Mouse (Mus musculus) heart, embryonic 14.5 days (tissue): ENCODE measurements around the gene Olfr772. TPM values are rescaled to one million over a fixed set of nuclear protein-coding genes. Genes with fewer than 3 reads are reported as not detected.
"Not testable (repeated sequence)": the region's sequence is repeated elsewhere in the genome, so short reads cannot be mapped to it uniquely, and the experiment has no call there.

Experiments used
- ATAC-seq: fragments of 200-750 bp; cut with Nextera tagmentation; 2 replicates; pipeline ENCODE4 v1.8.0; 2017; ENCODE audit warnings: low read depth, moderate TSS enrichment; ENCODE audit not compliant: insufficient number of reproducible peaks, insufficient read depth, low FRiP score
- H3K27ac ChIP-seq, 2 experiments: fragments of 200-500 bp in 1 of 2; fragments of 300-500 bp in 1 of 2; sonication (generic) in 1 of 2; replicated peaks in 1 of 2; 2 replicates each; pipeline ENCODE4 v1.5.1; 2012 to 2014; ENCODE audit warnings: low read depth in 2 of 2, low read length in 2 of 2, control low read depth in 1 of 2, mild to moderate bottlenecking in 1 of 2, mixed read lengths in 1 of 2; ENCODE audit not compliant: control insufficient read depth in 1 of 2, insufficient read depth in 1 of 2
- H3K27me3 ChIP-seq: fragments of 300-500 bp; sonication (generic); 2 replicates; pipeline ENCODE4 v1.6.1; 2014; ENCODE audit warnings: mild to moderate bottlenecking, low read length, control low read depth; ENCODE audit not compliant: control insufficient read depth, insufficient read depth
- H3K36me3 ChIP-seq: fragments of 300-500 bp; sonication (generic); 2 replicates; pipeline ENCODE4 v1.6.1; 2014; ENCODE audit warnings: mild to moderate bottlenecking, control low read depth, low read length, mixed read lengths; ENCODE audit not compliant: control insufficient read depth, insufficient read depth
- H3K4me1 ChIP-seq, 2 experiments: fragments of 200-500 bp in 1 of 2; fragments of 300-500 bp in 1 of 2; sonication (generic) in 1 of 2; 2 replicates each; pipeline ENCODE4 v1.6.1; 2012 to 2014; ENCODE audit warnings: low read length in 2 of 2, control low read depth in 1 of 2, mixed read lengths in 1 of 2; ENCODE audit not compliant: control insufficient read depth in 2 of 2, insufficient read depth in 2 of 2
- H3K4me2 ChIP-seq: fragments of 300-500 bp; sonication (generic); 2 replicates; pipeline ENCODE4 v1.6.1; 2014; ENCODE audit warnings: mild to moderate bottlenecking, low read length
- H3K4me3 ChIP-seq, 2 experiments: fragments of 200-500 bp in 1 of 2; fragments of 300-500 bp in 1 of 2; sonication (generic) in 1 of 2; 2 replicates each; pipeline ENCODE4 v1.5.1; 2012 to 2014; ENCODE audit warnings: low read length in 2 of 2, mild to moderate bottlenecking in 2 of 2, control low read depth in 1 of 2, low read depth in 1 of 2, moderate library complexity in 1 of 2; ENCODE audit not compliant: control insufficient read depth in 1 of 2, insufficient read depth in 1 of 2
- H3K9ac ChIP-seq: fragments of 300-500 bp; sonication (generic); 2 replicates; pipeline ENCODE4 v1.6.1; 2014; ENCODE audit warnings: mild to moderate bottlenecking, low read length
- H3K9me3 ChIP-seq: fragments of 300-500 bp; sonication (generic); 2 replicates; pipeline ENCODE4 v1.6.1; 2016; ENCODE audit warnings: low read length, control low read depth; ENCODE audit not compliant: control insufficient read depth
- WGBS: fragments of 180-500 bp; shearing (Covaris S2); extraction: QIAGEN DNeasy Blood & Tissue Kit; methylation state at CpG from one replicate; pipeline ENCODE4 v1.1.7; 2014; 5-methylcytosine and 5-hydroxymethylcytosine counted together
- polyA plus RNA-seq: library from polyadenylated mRNA; unstranded; fragments of >200 nt; fragmentation: Nextera tagmentation; extraction: Ambion mirVana; gene quantifications from 2 replicates; pipeline ENCODE4 v1.2.1, GENCODE M21; 2014

Gene Olfr772
- polyA plus RNA-seq: not detected in 2 replicates

GRCm38 (mm10) chr10:129177821-129178220 lies at the start of gene Olfr772:
Gene Olfr772 (minus strand): TSS chr10:129177921.
- not testable (repeated sequence) for ATAC-seq, H3K4me3 ChIP-seq, H3K4me2 ChIP-seq, H3K27me3 ChIP-seq, H3K27ac ChIP-seq, H3K9ac ChIP-seq, H3K9me3 ChIP-seq, H3K4me1 ChIP-seq, H3K36me3 ChIP-seq
- WGBS: 67% methylated on average over 3 of the region's 4 CpGs

DNA sequence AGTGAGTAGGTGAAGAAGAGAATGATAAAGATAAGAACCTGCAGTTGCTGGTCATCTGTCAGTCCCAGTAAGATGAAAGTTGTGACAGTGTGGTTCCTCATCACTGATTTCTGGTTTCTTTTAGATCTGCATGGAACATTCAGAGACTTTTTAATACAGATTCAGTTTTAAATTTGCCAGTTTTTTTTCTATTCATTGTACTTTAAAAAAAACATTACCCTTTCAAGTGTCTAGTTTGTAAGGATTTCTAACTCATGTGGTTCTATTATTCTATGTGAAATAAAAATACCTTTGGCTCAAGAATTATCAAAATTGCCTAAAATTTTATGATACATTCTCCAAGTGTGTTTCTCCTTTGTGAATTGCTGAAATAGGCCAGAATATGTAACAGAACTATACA lies 9.6 kb upstream of the Olfr772 start, which contains the start of gene Olfr773:
Olfr773 (minus strand) TSS at position 101 of the 400 bp plus-strand sequence.
- H3K36me3 ChIP-seq, H3K27me3 ChIP-seq, H3K9me3 ChIP-seq, ATAC-seq, H3K4me1 ChIP-seq, H3K4me3 ChIP-seq, H3K9ac ChIP-seq, H3K4me2 ChIP-seq, H3K27ac ChIP-seq: not testable (repeated sequence)

DNA sequence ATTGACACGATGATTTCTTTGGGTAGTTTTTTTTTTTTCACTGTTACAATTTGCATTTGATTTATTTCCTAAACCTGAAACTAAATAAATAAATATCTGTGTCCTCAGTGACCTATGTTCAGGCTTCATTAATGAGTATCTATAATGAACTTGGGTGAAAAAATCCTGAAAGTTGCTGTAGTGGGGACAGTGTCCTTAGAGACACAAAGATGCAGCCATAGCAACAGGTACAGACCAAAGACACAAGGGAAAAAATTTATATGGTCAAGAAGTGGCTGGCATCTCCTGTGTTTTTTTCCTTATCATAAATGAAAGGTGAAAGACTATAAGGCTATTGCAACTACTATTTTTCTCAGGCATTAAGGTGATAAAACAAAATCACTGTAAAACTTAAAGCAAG lies 13.1 kb downstream of the Olfr772 start, which contains the start of gene Olfr771:
Olfr771 (minus strand) TSS at position 101 of the 400 bp plus-strand sequence.
- H3K4me3 ChIP-seq: no peak within 1 kb of the TSS
- H3K36me3 ChIP-seq: no peaks in the 10 kb centered on the region
- H3K27me3 ChIP-seq: no peaks in the 10 kb centered on the region
- H3K4me1 ChIP-seq: no peaks in the 10 kb centered on the region
- H3K9me3 ChIP-seq: no peaks in the 10 kb centered on the region
- 60% methylated on average over 1 of the region's 1 CpGs for WGBS
- H3K9ac ChIP-seq: no peak within 1 kb of the TSS
- no peak within 1 kb of the TSS for H3K27ac ChIP-seq
- no peak within 1 kb of the TSS for H3K4me2 ChIP-seq
- no peak for ATAC-seq

DNA sequence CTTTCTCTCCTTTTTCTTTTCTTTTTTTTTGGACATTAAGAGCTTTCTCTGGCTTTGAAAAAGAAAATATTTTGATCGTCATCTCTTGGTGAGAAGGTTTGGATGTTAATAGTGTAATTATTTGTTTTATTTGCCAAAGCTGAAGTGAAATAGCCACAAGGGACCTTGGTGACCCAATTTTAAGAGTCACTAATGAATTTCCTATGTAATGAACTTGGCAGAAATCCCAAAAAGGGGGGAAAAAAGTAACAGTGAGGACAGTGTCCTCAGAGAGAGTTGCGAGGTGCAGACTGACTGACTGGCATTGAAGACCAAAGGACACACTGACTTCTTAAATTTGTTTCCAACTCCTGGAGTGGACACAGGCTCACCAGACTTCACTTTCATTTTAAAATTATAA lies 38.8 kb downstream of the Olfr772 start, which contains the start of gene Olfr770:
Olfr770 (minus strand) TSS at position 101 of the 400 bp plus-strand sequence.
- no peak within 1 kb of the TSS for H3K4me2 ChIP-seq
- no peaks in the 10 kb centered on the region for H3K27me3 ChIP-seq
- ATAC-seq: no peak
- no peaks in the 10 kb centered on the region for H3K36me3 ChIP-seq
- H3K9ac ChIP-seq: no peak within 1 kb of the TSS
- H3K27ac ChIP-seq: no peak within 1 kb of the TSS
- 81% methylated on average over 2 of the region's 2 CpGs for WGBS
- H3K9me3 ChIP-seq: no peaks in the 10 kb centered on the region
- H3K4me3 ChIP-seq: no peak within 1 kb of the TSS
- no peaks in the 10 kb centered on the region for H3K4me1 ChIP-seq

Other genes starting within 250 kb of the Olfr772 start
- gene Itga7, start 244.1 kb downstream of the Olfr772 start, polyA plus RNA-seq: 3.7 and 3.9 TPM in 2 replicates
- gene Mettl7b, start 216.9 kb downstream of the Olfr772 start, polyA plus RNA-seq: 0.32 TPM in 1 of 2 replicates, not detected in the other
- gene Olfr9, start 188.5 kb downstream of the Olfr772 start, polyA plus RNA-seq: not detected in 2 replicates
- not detected in 2 replicates for gene Olfr763, start 167.1 kb downstream of the Olfr772 start, polyA plus RNA-seq
- not detected in 2 replicates for gene Olfr764-ps1, start 138.0 kb downstream of the Olfr772 start, polyA plus RNA-seq
- gene Olfr765, start 127.9 kb downstream of the Olfr772 start, polyA plus RNA-seq: not detected in 2 replicates
- not detected in 2 replicates for gene Olfr766-ps1, start 108.9 kb downstream of the Olfr772 start, polyA plus RNA-seq
- not detected in 2 replicates for gene Olfr767, start 95.0 kb downstream of the Olfr772 start, polyA plus RNA-seq
- not detected in 2 replicates for gene Olfr768, start 78.5 kb downstream of the Olfr772 start, polyA plus RNA-seq
- gene Olfr769, start 60.1 kb downstream of the Olfr772 start, polyA plus RNA-seq: not detected in 2 replicates
- not detected in 2 replicates for gene Olfr770, start 38.9 kb downstream of the Olfr772 start, polyA plus RNA-seq
- gene Olfr771, start 13.2 kb downstream of the Olfr772 start, polyA plus RNA-seq: not detected in 2 replicates
- gene Olfr773, start 9.5 kb upstream of the Olfr772 start, polyA plus RNA-seq: not detected in 2 replicates
- not detected in 2 replicates for gene Olfr774, start 58.3 kb upstream of the Olfr772 start, polyA plus RNA-seq
- gene Olfr775, start 70.5 kb upstream of the Olfr772 start, polyA plus RNA-seq: not detected in 2 replicates
- not detected in 2 replicates for gene Olfr776, start 81.2 kb upstream of the Olfr772 start, polyA plus RNA-seq
- not detected in 2 replicates for gene Olfr777, start 93.6 kb upstream of the Olfr772 start, polyA plus RNA-seq
- not detected in 2 replicates for gene Olfr780, start 140.2 kb upstream of the Olfr772 start, polyA plus RNA-seq
- gene Olfr781, start 150.9 kb upstream of the Olfr772 start, polyA plus RNA-seq: not detected in 2 replicates
- gene Olfr782, start 170.9 kb upstream of the Olfr772 start, polyA plus RNA-seq: not detected in 2 replicates
- 0.08 and 0.09 TPM in 2 replicates for gene Olfr784, start 206.2 kb upstream of the Olfr772 start, polyA plus RNA-seq
- not detected in 2 replicates for gene Olfr785, start 227.5 kb upstream of the Olfr772 start, polyA plus RNA-seq
- gene Olfr786, start 249.4 kb upstream of the Olfr772 start, polyA plus RNA-seq: not detected in 2 replicates